Mouse (Mus musculus) layer of hippocampus, postnatal 36 days (tissue): ENCODE measurements at regions not wholly inside any gene's neighbourhood (a gene's known extent, or its start where the extent isn't known, plus 50 kb on each side); places are given as distances from the start of the nearest gene placed in this dataset.
"Not testable (repeated sequence)": the region's sequence is repeated elsewhere in the genome, so short reads cannot be mapped to it uniquely, and the experiment has no call there.

Experiments
- DNase-seq, 2 experiments: peaks; one replicate each; pipeline ENCODE4 v3.0.0; 2022

DNA sequence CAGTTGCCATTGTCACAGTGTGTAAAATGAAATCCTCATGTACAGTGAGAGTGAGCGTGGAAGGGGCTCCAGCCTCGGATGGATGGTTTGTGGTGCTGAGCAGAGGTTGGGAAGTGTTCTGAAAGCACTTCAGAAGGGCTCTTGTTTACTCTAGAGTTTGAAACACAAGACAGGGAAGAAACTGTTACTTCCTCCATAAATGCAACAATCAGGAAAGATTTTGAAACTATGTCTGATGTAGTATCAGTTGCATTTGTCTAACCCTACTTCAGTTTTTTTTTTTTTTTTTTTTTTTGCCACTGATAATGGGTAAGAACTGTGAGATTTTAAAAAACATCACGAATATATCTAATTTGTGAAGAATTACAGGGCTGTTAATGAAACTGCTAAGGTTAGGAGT is 281.5 kb downstream of the Hace1 start:
- no peak for DNase-seq

DNA sequence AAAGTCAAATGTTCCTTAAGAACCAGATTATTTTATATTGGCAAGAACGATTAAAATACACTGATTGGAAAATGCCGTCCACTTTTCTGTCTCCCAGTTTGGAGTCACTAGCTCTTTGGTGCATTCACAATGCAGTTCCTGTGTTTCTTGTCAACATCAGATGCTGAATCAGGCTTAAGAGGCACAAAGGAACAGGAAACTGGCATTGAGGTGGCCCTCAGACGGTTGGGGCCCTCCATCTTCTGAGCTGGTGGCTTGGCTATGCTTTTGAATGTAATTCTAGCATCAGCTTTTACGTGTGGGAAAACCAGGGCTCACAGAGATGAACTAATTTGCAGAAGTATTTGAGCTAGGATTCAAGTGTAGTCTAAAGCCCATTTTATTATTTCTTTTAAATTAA is 282.3 kb downstream of the Hace1 start:
- no peak for DNase-seq

DNA sequence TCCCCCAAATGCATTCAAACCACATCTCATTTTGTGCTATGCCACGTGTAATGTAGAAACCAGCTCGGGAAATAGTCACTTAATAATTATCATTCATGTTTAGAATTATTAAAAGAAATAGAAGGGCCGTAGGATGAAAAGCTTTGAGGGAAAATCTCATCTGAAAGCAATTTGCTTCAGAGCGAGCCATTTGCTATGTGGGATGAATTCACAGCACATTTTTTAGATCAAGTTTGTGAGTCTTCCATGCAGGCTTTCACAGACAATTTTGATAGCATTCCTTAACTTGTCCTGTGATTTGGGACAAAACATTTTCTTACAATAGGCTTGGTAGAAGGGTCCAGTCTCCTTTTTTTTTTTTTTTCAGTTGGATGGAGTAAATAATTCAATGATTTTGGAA is 283.1 kb downstream of the Hace1 start:
- DNase-seq = no peak

DNA sequence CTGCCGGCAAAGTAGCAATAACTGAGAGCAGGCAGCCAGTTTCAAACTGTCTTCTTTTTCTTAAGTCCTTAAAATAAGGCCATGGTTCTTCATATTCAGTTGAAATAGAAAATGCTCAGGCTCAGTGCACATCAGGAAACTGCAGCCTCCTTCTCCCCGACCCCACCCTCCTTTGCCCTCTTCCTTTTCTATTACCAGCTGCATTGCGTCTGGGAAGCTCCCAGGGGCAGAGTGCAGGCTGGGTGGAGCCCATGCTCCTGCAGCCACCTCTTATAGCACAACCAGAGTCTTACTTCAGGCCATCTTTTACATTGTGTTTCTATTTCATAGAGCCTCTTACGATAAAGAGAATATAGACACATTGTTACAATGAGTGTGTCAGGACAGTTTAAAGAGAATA is 288.2 kb downstream of the Hace1 start:
- DNase-seq = no peak

DNA sequence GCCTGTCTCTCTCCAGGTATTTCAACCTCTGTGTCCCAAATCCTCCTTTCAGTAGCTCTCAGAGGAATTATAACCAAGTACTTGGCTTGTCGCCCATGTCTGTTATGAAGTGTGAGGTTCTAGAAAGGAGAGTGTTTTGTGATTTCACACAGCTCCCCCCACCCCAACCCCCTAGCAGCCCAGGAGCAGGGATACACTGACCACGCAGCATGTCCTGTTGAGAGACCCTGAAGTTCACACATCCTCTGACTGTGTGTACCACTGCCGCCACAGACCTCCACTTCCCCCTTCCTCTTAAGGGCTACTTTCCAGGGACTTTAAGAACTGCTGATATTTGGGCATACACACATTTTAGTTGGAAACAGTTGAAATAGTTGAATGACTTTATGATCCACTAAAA is 289.2 kb downstream of the Hace1 start:
- no peak for DNase-seq

DNA sequence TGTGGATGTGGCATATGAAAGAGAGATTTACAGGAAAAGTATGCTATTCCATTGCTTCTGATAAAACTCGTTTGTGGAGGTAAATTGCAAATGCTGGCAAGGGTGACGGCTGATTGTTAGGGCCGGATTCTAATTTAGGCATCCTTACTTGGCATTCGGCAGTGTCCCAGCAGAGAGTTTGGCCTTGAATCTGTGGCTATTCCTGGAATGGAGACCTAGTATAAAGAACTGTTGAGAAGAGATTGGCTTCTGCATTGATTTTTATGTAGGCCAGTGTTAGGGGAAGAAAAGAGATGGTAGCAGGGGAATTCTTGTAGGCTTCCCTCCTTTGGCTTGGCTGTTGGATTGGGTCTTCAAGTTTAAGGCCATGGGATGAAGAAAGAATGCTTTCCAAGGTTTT is 293.4 kb downstream of the Hace1 start:
- DNase-seq = no peak

DNA sequence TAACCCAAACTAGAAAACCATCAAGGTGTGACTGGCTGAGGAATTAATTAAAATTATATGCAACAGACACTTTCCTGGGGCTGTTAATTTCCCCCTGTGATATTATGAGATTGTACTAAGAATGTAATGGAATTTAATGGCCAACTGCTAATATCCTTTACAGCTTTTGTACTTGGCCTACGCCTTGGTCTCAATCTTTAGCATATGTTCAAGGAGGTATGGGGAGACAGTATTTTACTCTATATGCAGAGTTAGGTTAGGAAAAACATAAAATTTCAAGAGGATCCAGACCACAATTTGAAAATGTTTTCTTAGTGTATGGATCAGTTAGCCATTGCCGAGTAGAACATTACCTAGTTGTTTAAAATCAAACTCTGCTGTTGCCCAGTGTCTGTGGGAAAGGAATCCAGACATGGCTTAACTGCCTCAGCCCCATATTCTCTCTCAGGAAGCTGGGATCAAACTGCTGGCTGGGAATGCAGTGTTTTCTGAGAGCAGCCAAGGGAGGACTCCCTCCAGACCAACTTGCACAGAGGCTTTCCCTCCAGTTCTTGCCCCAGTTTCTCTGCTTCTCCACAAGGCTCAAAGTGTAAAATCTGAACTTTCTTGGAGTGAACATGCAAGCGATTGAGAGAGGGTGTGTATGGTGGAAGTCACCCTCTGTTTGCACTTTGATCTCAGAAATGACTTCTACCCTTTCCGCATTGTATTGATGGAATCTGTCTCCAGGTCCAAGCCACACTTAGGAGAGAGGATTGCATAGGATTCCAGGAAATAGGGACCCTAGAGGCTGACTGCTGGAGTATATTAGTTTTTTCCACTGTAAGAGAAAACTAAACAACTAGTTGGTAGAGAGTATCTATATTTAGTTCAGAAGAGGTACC is 294.6 kb downstream of the Hace1 start:
- DNase-seq = no peak

DNA sequence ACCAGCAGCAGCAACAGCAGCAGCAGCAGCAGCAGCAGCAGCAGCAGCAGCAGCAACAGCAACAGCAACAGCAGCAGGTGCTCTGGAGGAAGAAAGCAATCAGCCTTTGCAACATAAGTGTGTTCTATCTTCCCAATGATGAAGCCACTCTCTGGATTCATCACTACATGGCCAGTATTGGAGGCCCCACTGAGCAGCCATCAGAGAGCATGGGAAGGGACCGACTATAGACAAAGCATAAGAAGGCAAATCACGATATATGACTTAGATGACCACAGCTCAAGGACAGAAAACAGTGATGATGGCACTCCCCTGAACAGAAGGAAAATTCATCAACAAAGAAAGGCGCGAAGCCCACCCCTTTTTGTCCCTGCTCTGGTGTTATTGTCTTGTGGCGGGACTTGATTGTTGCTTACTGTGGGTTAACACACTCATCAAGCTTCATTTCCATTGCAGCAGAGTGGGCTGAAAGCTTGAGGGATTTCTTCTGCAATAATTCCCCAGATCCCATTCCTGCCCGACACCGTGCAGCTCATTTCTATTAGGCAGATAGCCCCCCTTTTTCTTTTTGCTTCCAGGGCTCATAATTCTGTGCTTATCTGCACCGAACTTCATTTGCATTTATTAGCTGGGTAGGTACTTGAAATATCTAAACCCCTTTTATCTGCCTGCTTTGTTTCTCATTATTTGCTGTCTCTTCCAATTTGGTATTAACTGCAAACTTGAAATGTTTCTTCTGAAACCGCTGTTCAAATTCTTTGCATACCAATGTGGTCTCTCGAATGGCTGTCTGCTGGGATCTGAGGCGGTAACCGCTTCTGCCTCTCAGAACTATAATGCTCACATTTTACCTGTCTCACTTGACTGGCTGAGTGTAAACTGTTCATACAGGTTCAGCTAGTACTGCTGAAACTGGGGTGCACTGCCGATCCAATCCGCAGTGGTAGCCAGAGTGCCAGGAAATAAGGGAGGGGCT is 296.5 kb downstream of the Hace1 start:
- no peak for DNase-seq

DNA sequence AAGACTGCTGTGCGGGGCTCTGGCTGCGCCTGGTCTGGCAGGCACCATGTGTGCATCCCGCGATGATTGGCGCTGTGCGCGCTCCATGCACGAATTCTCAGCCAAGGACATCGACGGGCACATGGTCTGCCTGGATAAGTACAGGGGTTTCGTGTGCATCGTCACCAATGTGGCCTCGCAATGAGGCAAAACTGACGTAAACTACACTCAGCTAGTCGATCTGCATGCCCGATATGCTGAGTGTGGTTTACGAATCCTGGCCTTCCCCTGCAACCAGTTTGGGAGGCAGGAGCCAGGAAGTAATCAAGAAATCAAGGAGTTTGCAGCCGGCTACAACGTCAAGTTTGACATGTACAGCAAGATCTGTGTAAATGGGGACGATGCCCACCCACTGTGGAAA is 297.7 kb downstream of the Hace1 start:
- not testable (repeated sequence) for DNase-seq

DNA sequence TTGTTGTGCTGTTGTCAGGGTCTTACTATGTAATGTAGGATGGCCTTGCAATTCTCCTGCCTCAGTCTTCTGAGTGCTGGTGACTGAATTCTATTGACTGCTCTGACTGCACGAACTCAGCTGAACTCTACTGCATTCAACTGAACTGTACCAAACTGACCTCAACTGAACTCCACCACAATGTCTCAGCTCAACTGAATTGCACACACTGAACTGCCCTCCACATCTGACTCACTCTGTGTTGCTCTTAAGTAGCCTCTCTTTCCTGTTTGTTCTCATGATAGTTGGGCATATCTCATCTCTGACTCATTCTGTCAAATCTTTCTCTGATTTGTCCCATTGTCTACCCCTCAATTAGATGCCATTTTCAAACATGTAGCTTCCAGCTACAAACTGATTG is 306.1 kb downstream of the Hace1 start:
- DNase-seq = no peak

DNA sequence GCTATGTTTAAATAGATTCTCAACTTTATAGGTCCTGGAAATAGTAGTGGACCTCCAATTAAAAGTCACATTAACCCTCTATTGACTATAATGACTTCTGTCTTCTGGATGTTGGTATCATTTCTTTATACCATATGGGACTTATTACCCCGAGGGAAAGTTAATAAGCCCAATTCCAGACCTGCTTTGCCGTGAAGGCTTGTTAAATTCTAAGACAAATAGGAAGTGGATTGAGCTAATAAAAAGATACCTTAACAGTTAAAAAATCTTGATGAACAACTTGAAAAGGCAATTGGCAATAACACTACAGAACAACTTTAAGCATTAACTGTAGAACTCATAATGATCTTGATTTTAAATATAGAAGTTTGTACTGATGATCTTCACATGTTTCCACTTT is 309.0 kb downstream of the Hace1 start:
- no peak for DNase-seq

DNA sequence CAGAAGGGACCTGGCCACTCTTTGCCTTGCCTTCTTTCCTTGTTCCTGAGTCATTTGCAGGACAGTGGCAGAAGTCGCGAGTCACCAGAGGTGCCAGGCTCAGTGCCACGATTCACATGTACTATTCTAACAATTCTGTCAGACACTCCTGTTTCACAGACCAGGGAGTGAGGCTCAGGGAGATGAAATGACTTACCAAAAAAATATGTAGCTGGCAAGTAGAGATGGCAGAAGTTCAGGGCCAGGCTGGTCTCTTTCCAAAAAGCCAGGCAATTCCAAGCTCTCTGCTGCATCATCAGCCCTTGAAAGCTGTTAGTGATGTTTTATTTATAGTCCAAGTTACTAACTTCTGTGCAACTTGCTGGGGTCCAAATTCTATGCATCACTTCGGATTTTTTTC is 311.2 kb downstream of the Hace1 start:
- peak; percentile 41 to 47 for DNase-seq

DNA sequence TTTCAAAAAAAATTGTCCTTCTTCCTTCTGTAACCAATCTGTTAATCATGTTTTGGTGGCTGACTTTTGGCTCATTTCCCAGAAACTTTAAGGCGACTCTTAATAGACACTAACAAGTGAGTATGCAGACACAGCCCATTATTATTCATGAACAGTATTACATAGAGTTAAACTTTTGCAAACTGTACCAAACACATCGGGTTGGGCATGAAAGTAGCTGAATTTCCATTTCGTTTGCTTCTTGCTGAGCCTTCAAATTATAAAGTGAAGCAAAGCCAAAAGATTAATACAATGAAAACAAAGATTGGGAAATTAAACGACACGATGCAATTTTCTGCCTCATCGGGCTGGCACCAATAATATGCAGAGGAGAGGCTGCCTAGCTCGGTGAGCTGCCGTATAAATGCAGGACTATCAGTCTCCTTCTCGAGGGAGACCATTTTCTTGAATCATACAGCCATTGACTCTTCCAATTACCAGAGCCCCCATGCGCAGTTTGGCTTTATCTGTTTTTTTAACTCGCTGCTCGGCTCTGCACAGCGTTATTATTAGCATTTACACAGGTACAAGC is 311.8 kb downstream of the Hace1 start:
- peak; percentile 2 to 4 for DNase-seq

DNA sequence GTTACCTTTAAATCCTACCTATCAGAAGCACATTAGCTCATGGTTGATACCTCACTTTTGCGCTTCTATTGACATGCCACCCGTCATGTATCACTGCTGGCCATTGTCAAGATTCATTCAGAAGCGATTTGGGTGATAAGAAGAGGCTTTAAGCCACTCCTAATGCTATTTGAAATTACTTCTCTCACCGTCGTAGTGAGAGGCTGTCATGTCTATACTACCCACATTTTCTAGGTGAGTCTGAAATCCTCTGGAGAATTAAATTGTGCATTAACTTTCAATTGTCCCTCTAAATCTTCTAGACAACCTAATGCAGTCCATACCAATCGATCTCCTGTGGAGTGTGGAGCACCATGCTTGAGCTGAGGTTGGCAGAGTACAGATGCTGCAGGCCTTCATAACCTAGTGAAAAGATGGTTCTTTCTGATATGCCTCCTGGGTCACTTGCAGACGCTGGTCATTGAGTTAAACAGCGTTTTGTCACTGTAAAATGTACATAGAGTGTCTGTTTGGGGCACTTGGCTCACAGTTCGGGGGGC is 312.5 kb downstream of the Hace1 start:
- no peak for DNase-seq

DNA sequence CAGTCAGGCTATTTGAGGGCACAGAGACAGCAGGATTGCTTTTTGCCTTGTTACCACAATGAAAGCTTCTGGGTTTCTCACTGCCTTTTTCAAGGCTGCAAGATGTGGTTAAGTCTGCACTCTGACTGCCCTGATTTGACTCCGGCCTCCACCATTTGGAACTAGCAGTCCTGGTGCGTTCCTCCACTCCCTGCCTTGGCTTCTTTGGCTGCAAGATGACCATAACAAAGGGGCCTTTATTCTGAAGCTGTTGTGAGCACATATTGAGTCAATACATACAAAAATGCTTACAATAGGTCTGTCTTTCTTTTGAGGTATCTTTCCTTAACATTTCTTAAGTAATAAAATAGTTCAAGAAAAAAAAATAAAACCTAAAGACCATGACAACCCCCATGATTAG is 314.8 kb downstream of the Hace1 start:
- DNase-seq = no peak

DNA sequence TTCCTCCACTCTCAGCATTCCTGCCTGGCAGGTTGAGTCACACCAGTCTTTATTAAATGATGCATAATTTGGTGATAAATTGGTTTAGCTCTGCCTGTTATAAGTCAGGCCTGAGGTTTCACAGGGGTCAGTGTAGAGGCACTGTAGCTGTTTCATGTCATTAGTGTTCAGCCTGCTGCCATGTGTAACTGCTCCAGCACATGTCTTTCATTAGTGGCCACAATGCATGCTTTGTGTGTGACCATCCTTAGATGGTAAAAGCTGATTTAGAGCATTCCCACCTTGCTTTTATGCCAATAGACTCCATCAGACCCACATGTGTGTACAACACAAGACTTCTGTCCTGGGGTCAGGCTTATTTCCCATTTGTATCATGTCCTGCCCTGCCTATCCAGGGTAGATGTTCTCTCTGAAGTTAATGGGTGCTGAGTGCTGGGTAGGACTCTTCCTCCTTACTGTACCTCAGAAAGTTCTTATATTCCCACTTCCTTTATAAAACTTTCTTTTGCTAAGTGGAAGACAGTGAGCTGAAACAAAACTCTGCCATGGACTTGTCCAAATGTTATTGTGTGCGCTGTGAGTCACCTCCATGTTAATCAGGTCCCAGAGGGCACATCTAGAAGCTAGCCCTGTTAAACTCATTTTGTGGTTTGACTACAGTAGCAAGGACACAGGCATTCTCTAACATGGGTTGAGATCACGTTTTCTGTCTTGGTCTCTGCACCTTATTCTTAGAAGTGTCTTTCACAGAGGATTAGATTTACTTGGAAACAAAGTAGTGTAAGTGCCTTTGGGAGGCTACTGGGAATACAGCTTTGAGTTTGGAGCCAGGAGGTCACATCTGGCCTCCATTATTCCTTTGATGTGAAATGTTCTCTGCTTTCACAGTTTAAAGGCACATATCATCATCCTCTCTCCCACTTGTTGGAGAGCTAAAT is 316.5 kb downstream of the Hace1 start:
- DNase-seq = no peak

DNA sequence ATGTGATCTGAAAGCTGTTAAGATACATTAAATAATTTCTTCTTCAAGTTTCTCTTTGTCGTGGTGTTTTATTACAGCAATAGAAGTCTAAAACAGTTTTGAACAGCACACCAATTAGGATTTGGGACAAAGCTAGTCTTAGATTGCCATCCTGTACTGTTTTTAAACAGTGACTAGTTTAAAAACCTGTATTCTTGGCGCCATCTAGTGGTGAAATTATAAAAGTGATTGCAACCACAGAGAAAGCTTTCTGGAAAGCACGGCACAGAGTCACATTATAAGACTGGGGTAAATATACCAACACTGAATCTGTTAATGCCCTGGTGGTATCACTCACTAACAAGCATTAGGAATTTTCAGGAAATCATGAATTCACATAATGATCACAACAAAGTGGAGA is 339.3 kb downstream of the Hace1 start:
- DNase-seq = no peak

DNA sequence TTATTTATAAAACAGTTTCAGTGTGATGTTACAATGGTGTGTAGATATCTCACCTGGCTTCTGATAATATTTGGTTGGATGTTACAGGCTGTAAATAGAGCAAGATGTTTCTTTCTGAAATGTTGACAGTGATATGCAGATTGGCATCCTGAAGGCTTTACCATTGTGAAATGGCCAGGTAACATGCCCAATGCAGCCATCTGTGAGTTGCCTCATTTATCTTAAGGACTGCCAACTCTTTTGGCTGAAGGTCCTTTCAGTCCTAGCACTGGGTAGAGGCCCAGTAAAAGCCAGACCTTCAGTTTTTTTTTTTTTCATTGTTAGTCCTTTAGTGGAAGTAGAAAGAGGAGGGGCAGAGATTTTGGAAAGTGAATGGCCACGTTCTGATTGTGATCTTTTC is 348.1 kb downstream of the Hace1 start:
- no peak for DNase-seq

DNA sequence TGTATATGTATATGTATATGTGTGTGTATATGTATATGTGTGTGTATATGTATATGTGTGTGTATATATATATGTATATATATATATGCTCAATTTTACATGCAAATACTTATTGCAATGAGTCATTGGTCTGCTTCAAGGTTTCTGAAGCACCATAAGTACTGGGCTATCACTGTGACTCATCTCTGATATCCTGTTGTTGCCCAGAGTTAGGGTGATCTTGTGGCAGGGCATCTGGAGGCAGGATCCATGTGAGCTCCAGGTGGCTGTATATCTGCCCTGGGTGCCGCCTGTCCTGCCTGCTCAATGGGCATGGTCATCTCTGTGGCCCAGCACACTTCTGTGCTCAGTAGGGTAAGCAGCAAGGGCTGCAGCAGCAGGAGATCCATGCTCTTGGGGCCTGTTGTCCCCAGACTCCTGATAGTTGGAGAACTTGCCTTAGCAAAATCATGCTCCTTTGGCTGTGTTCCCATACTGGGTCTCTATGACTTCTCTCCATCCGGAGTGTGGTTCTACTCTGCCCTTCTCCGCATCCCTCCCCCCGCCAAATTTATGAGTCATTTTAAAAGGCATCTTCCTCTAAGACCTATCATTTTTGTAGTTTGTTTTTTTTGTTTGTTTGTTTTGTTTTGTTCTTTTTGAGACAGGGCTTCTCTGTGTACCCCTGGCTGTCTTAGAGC is 356.1 kb downstream of the Hace1 start:
- DNase-seq = no peak

DNA sequence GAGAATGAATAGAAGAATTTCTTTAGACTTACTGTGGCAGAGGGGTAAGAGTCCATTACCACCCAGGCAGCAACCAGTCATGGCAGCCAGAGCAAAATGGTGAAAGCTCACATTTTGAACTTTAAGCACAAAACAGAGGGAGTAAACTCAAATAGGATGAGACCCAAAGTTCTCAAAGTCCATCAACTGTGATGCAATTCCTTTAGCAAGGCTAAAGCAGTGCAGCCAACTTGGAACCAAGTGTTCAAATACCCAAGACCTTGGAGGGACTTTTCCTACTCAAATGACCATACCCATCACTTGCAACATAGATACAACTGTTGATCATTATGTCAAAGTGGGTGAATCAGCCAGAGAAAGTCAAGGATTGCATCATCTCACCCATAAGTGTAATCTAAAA is 380.1 kb downstream of the Hace1 start:
- no peak for DNase-seq

DNA sequence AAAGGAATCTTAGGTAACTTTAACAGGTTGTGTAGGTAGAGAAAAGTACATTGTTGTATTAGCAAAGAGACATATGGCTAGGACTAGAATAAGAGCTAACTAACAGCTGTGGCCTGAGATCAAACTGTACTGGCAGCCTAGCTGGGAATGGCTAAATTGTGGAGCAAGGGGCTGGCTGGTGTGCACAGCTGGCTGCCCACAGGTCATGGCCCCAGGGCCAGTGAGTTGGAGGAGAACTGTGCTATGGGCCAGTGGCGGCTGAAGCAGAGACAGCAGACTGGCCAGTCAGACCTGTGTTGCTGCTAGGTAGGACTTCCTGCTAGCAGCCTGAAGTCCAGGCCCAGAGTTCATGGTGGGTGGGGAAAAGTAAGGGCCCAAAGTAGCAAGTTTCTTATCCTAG is 394.6 kb downstream of the Hace1 start:
- no peak for DNase-seq
